Mouse (Mus musculus) erythroblast, embryonic 14.5 days (primary cell): ENCODE measurements around the gene Hoxa9. TPM values are rescaled to one million over a fixed set of nuclear protein-coding genes. Genes with fewer than 3 reads are reported as not detected.

ENCODE experiments used
- H3K27me3 ChIP-seq: 2 replicates; pipeline ENCODE4 v1.6.1; 2012; ENCODE audit warnings: inconsistent platforms; ENCODE audit not compliant: control insufficient read depth
- H3K36me3 ChIP-seq: 2 replicates; pipeline ENCODE4 v1.6.1; 2012; ENCODE audit warnings: mild to moderate bottlenecking, inconsistent platforms; ENCODE audit not compliant: control insufficient read depth
- H3K4me1 ChIP-seq: 2 replicates; pipeline ENCODE4 v1.6.1; 2012; ENCODE audit warnings: inconsistent platforms; ENCODE audit not compliant: control insufficient read depth
- H3K4me3 ChIP-seq: replicated peaks from 2 replicates; pipeline ENCODE3; 2012; ENCODE audit warnings: moderate library complexity, mild to moderate bottlenecking, inconsistent platforms
- H3K9me3 ChIP-seq: 2 replicates; pipeline ENCODE4 v1.6.1; 2012; ENCODE audit warnings: low read length, inconsistent platforms, mixed read lengths; ENCODE audit not compliant: control insufficient read depth
- GATA1 ChIP-seq: IDR thresholded peaks from 2 replicates; pipeline ENCODE4 v1.6.1; 2012; ENCODE audit warnings: low read length, inconsistent platforms, mixed read lengths
- TAL1 ChIP-seq: IDR thresholded peaks from 3 replicates; pipeline ENCODE4 v1.6.1; 2012; ENCODE audit warnings: low read length, inconsistent platforms, mixed read lengths
- polyA plus RNA-seq: library from polyadenylated mRNA; stranded (reverse); fragments of >175 nt; gene quantifications from 2 replicates; pipeline ENCODE4 v1.2.3, GENCODE M21; 2012

Hoxa9 gene
- polyA plus RNA-seq, 1 experiment: not detected

DNA sequence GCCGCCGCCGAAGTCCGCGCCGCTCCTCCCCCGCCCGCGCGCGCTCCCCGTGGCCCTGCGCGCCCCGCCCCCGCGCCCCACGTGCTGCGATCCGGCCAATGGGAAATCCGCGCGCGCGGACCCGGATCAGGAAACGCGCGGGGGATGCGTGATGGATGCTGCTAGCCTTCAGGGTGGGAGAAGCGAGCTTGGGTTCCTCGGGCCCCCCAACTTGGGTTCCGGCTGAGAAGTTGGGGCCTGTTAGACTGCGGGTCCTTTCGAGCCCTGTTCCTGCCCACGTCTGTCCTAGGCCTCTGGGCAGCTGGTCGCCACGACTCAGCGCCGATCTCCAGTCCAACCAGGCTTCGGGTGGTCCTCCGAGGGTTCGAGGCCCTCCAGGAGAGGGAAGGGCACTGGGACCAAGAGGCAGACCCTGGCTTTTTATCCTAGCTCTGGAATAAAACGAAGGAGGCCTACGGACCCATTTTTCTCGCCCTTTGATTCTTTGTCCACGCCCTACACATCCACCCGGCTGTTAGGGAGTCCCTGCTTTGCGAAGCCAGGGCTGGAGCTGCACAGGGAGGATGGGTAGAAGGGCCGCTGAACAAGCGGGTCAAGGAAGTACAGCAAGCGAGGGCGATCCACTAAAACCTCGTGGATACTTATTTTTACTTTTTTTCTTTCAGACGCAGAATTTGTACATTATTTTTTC is 38.9 kb downstream of the Hoxa9 start:
- H3K4me3 ChIP-seq: peak overlapping the region; percentile 50
- peaks cover 3% of the 10 kb centered on the region; the same call in 1 of the 2 replicates for H3K9me3 ChIP-seq
- TF ChIP-seq TAL1 (no peak), GATA1 (no peak)
- no peaks in the 10 kb centered on the region for H3K36me3 ChIP-seq
- H3K27me3 ChIP-seq: peaks cover 99% of the 10 kb centered on the region
- peaks cover 4% of the 10 kb centered on the region for H3K4me1 ChIP-seq

GRCm38 (mm10) chr6:52190906-52191810 is 39.7 kb downstream of the Hoxa9 start, which contains the start of gene Hoxa4:
Hoxa4 (minus strand) TSS chr6:52191753.
- Histone ChIP-seq H3K4me3 (peak within 1 kb of the TSS; percentile 50), H3K9me3 (peaks cover 3% of the 10 kb centered on the region; the same call in 1 of the 2 replicates), H3K27me3 (peaks cover 99% of the 10 kb centered on the region), H3K36me3 (no peaks in the 10 kb centered on the region), H3K4me1 (peaks cover 4% of the 10 kb centered on the region)
- TF ChIP-seq GATA1 (no peak), TAL1 (no peak)

GRCm38 (mm10) chr6:52190410-52190809 is 40.5 kb downstream of the Hoxa9 start:
- no peak overlapping the region for H3K4me3 ChIP-seq
- peaks cover 3% of the 10 kb centered on the region; the same call in 1 of the 2 replicates for H3K9me3 ChIP-seq
- H3K4me1 ChIP-seq: peaks cover 4% of the 10 kb centered on the region
- peaks cover 99% of the 10 kb centered on the region for H3K27me3 ChIP-seq
- TF ChIP-seq TAL1 (no peak), GATA1 (no peak)
- H3K36me3 ChIP-seq: no peaks in the 10 kb centered on the region

DNA sequence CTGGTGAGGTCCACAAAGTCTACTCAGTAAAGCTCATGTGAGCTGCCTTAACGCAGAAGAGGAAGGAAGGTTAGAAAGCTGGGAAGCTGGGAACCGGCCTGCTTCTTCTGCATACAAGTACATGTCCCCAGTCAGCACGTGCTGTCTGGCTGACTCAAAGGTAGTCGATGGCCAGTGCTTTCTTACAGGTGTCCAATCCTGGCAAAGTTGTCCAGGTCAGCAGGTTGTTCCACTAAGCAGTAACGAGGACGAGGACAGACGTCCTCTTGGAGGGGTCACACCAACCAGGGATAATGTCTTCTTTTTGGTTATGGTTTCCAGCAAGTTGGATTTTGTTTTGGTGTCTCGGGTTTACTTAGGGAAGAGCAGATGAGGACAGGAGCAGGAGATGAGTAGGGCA is 41.0 kb downstream of the Hoxa9 start:
- H3K4me1 ChIP-seq: peaks cover 4% of the 10 kb centered on the region
- H3K36me3 ChIP-seq: no peaks in the 10 kb centered on the region
- TF ChIP-seq GATA1 (no peak), TAL1 (no peak)
- peaks cover 3% of the 10 kb centered on the region; the same call in 1 of the 2 replicates for H3K9me3 ChIP-seq
- H3K4me3 ChIP-seq: no peak overlapping the region
- H3K27me3 ChIP-seq: peaks cover 99% of the 10 kb centered on the region

- peaks cover 3% of the 10 kb centered on the region; the same call in 1 of the 2 replicates for H3K9me3 ChIP-seq
- H3K4me1 ChIP-seq: peaks cover 4% of the 10 kb centered on the region
- H3K27me3 ChIP-seq: peaks cover 99% of the 10 kb centered on the region
- TF ChIP-seq GATA1: no peak
- TF ChIP-seq TAL1: no peak
- H3K4me3 ChIP-seq: no peak overlapping the region
- H3K36me3 ChIP-seq: no peaks in the 10 kb centered on the region
Measured at GRCm38 (mm10) chr6:52189172-52189591, 41.7 kb downstream of the Hoxa9 start.

DNA sequence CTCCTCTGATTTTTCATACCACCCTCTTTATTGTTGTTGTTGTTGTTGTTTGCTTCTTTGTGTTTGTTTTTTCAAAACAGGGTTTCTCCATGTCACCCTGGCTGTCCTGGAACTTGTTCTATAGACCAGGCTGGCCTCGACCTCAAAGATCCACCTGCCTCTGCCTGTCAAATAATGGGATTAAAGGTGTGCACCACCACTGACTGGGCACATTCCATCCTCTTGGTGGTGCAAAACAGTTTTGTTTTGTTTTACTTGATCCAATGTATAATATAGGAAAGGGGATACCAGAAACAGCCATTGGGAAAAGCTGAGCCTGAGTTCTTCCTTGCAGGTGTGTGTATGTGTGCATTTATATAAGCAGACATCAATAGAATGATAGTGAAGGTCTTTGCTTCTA is 44.4 kb downstream of the Hoxa9 start:
- Histone ChIP-seq H3K9me3 (no peaks in the 10 kb centered on the region), H3K36me3 (no peaks in the 10 kb centered on the region), H3K4me3 (no peak overlapping the region), H3K4me1 (no peaks in the 10 kb centered on the region), H3K27me3 (peaks cover 88% of the 10 kb centered on the region)
- TF ChIP-seq GATA1 (no peak), TAL1 (no peak)

GRCm38 (mm10) chr6:52185834-52186233 is 45.1 kb downstream of the Hoxa9 start:
- no peaks in the 10 kb centered on the region for H3K4me1 ChIP-seq
- H3K4me3 ChIP-seq: no peak overlapping the region
- no peaks in the 10 kb centered on the region for H3K36me3 ChIP-seq
- H3K9me3 ChIP-seq: no peaks in the 10 kb centered on the region
- H3K27me3 ChIP-seq: peaks cover 87% of the 10 kb centered on the region
- TF ChIP-seq GATA1: no peak
- TF ChIP-seq TAL1: no peak

- TF ChIP-seq TAL1 (no peak), GATA1 (no peak)
- H3K9me3 ChIP-seq: no peaks in the 10 kb centered on the region
- no peak overlapping the region for H3K4me3 ChIP-seq
- H3K4me1 ChIP-seq: no peaks in the 10 kb centered on the region
- peaks cover 87% of the 10 kb centered on the region for H3K27me3 ChIP-seq
- H3K36me3 ChIP-seq: no peaks in the 10 kb centered on the region
Measured at GRCm38 (mm10) chr6:52185222-52185621, 45.7 kb downstream of the Hoxa9 start.

DNA sequence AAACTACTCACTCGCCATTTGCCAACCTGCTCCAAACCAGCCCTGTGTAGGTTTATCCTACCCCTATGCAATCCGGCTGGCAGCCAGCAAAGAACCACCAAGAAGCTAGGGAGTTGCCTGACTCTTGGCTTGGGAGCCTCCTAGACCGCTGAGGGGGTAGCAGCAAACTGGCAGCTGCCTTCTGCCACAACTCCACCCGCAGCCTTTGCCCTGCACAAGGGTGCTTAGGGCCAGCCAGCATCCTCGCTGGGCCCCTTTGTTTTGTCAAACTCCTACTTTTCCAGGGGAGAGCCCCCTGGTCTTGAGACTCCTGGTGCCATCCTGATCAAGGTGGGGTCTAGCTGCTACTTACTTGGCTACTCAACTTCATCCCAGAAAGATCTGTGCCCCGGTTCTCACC is 46.2 kb downstream of the Hoxa9 start:
- Histone ChIP-seq H3K4me3 (no peak overlapping the region), H3K36me3 (no peaks in the 10 kb centered on the region), H3K4me1 (no peaks in the 10 kb centered on the region), H3K27me3 (peaks cover 87% of the 10 kb centered on the region), H3K9me3 (no peaks in the 10 kb centered on the region)
- TF ChIP-seq GATA1 (no peak), TAL1 (no peak)
